8 mouse cellular contexts compared by ENCODE assay signal in the genomic region with DNA sequence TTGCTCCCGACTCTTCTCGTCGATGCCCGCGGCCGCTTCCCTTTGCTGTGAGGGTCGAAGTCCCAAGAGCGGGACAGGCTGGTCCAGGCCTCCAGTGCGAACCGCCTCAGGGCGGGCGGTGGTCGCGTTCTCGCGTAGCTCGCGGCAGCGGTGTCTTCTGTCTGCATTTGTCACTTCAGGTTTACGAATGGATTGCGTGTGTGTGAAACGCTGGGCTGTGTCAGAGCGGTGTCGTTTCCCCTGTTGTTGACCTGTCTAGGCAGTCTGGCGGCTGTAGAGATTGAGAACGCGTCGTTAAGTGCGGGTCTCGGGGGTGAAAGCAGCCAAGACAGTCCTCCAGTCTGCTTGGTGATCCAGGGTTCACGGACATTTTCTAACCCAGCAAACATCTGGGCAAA. TPM values are rescaled to one million over a fixed set of nuclear protein-coding genes. Genes with fewer than 3 reads are reported as not detected.
DNase-seq lines count a peak whose midpoint lies in the region; ATAC-seq lines count a peak whose summit lies in the region.

No protein-coding gene starts in this region.

- peak overlapping the region; percentile 92 for H3K27ac ChIP-seq in lung, embryonic 16.5 days (ENCODE audit: low read length)
- peak overlapping the region; percentile 87 for H3K27ac ChIP-seq in embryonic facial prominence, embryonic 15.5 days (replicated peaks)
- H3K27ac ChIP-seq in limb, embryonic 10.5 days = peak overlapping the region; percentile 99
- peak overlapping the region; percentile 65 for H3K27ac ChIP-seq in neural tube, embryonic 14.5 days (ENCODE audit: low read depth, low read length)

- H3K36me3 ChIP-seq in lung, embryonic 16.5 days (ENCODE audit: control insufficient read depth, insufficient read depth, low read length) = no peaks in the 10 kb centered on the region
- no peaks in the 10 kb centered on the region for H3K36me3 ChIP-seq in embryonic facial prominence, embryonic 15.5 days
- no peaks in the 10 kb centered on the region for H3K36me3 ChIP-seq in limb, embryonic 10.5 days
- H3K36me3 ChIP-seq in neural tube, embryonic 14.5 days (ENCODE audit: control insufficient read depth, insufficient read depth, low read length) = no peaks in the 10 kb centered on the region

- peak overlapping the region; percentile 97 for H3K9ac ChIP-seq in lung, embryonic 16.5 days (ENCODE audit: low read length)
- H3K9ac ChIP-seq in embryonic facial prominence, embryonic 15.5 days = peak overlapping the region; percentile 70
- H3K9ac ChIP-seq in neural tube, embryonic 14.5 days (replicated peaks; ENCODE audit: low read depth, low read length) = peak overlapping the region; percentile 71

- H3K4me3 ChIP-seq in lung, embryonic 16.5 days (ENCODE audit: low read length) = peak overlapping the region; percentile 98
- H3K4me3 ChIP-seq in embryonic facial prominence, embryonic 15.5 days (replicated peaks) = peak overlapping the region; percentile 78
- peak overlapping the region; percentile 92 for H3K4me3 ChIP-seq in limb, embryonic 10.5 days
- peak overlapping the region; percentile 66 for H3K4me3 ChIP-seq in neural tube, embryonic 14.5 days (ENCODE audit: low read depth, low read length)

- H3K4me1 ChIP-seq in lung, embryonic 16.5 days (replicated peaks; ENCODE audit: control insufficient read depth, insufficient read depth, low read length) = peaks cover 7% of the 10 kb centered on the region
- H3K4me1 ChIP-seq in embryonic facial prominence, embryonic 15.5 days = peaks cover 9% of the 10 kb centered on the region; the same call in 1 of the 2 replicates
- H3K4me1 ChIP-seq in limb, embryonic 10.5 days = peaks cover 18% of the 10 kb centered on the region
- peaks cover 9% of the 10 kb centered on the region for H3K4me1 ChIP-seq in neural tube, embryonic 14.5 days (ENCODE audit: control insufficient read depth, insufficient read depth, low read length)

- peak overlapping the region; percentile 81 for H3K4me2 ChIP-seq in lung, embryonic 16.5 days (ENCODE audit: low read depth, low read length)
- peak overlapping the region; percentile 69 for H3K4me2 ChIP-seq in embryonic facial prominence, embryonic 15.5 days (replicated peaks)
- H3K4me2 ChIP-seq in neural tube, embryonic 14.5 days (ENCODE audit: low read depth, low read length) = peak overlapping the region; percentile 56

- no peaks in the 10 kb centered on the region for H3K27me3 ChIP-seq in lung, embryonic 16.5 days (ENCODE audit: control insufficient read depth, insufficient read depth, low read depth, low read length)
- no peaks in the 10 kb centered on the region for H3K27me3 ChIP-seq in embryonic facial prominence, embryonic 15.5 days
- no peaks in the 10 kb centered on the region for H3K27me3 ChIP-seq in limb, embryonic 10.5 days (ENCODE audit: low read depth, poor library complexity, severe bottlenecking)
- no peaks in the 10 kb centered on the region for H3K27me3 ChIP-seq in neural tube, embryonic 14.5 days (ENCODE audit: control insufficient read depth, insufficient read depth, low read length)

- no peak for DNase-seq in lung, postnatal 36 days
- DNase-seq in limb, embryonic 10.5 days (ENCODE audit: low spot score) = no peak
- no peak for DNase-seq in embryo, embryonic 10 days (ENCODE audit: low spot score)
- DNase-seq in thymus, postnatal 4 days = no peak
- DNase-seq in cerebellum, postnatal 14 days = no peak

- WGBS in lung, embryonic 16.5 days = 0% methylated on average over 31 of the region's 31 CpGs
- under 1% methylated on average over 31 of the region's 31 CpGs for WGBS in embryonic facial prominence, embryonic 15.5 days
- under 1% methylated on average over 31 of the region's 31 CpGs for WGBS in limb, embryonic 10.5 days
- 0% methylated on average over 31 of the region's 31 CpGs for WGBS in neural tube, embryonic 14.5 days

- no peaks in the 10 kb centered on the region for H3K9me3 ChIP-seq in lung, embryonic 16.5 days (ENCODE audit: control insufficient read depth, low read length)
- no peaks in the 10 kb centered on the region for H3K9me3 ChIP-seq in embryonic facial prominence, embryonic 15.5 days (replicated peaks)
- H3K9me3 ChIP-seq in limb, embryonic 10.5 days (replicated peaks) = no peaks in the 10 kb centered on the region
- no peaks in the 10 kb centered on the region for H3K9me3 ChIP-seq in neural tube, embryonic 14.5 days (ENCODE audit: control insufficient read depth, low read length)

- ATAC-seq in lung, embryonic 16.5 days (ENCODE audit: low read depth) = peak; percentile 60
- ATAC-seq in embryonic facial prominence, embryonic 15.5 days (ENCODE audit: insufficient number of reproducible peaks, low FRiP score, low TSS enrichment, low read depth) = peak; percentile 58
- peak; percentile 76 for ATAC-seq in neural tube, embryonic 14.5 days (ENCODE audit: low read depth)

RNA-seq across cellular contexts. Expression of a gene that starts 0.3 kb away (rescaled TPM):
- polyA plus RNA-seq in lung, embryonic 16.5 days (2015; fragmentation: Nextera tagmentation; extraction: Ambion mirVana) = 128 and 133 TPM in 2 replicates
- 128 and 140 TPM in 2 replicates for polyA plus RNA-seq in embryonic facial prominence, embryonic 15.5 days (2015; fragmentation: Nextera tagmentation; extraction: Ambion mirVana)
- 120 and 126 TPM in 2 replicates for polyA plus RNA-seq in limb, embryonic 10.5 days (2016; fragmentation: Nextera tagmentation; extraction: Ambion mirVana)
- 54.5 and 67.6 TPM in 2 replicates for polyA plus RNA-seq in neural tube, embryonic 14.5 days (2014; fragmentation: Nextera tagmentation; extraction: Ambion mirVana)

RNA-seq across cellular contexts. Expression of a gene that starts 0.4 kb away (rescaled TPM):
- 142 and 163 TPM in 2 replicates for polyA plus RNA-seq in lung, embryonic 16.5 days (2015; fragmentation: Nextera tagmentation; extraction: Ambion mirVana)
- 123 TPM in 2 replicates for polyA plus RNA-seq in embryonic facial prominence, embryonic 15.5 days (2015; fragmentation: Nextera tagmentation; extraction: Ambion mirVana)
- polyA plus RNA-seq in limb, embryonic 10.5 days (2016; fragmentation: Nextera tagmentation; extraction: Ambion mirVana) = 105 and 119 TPM in 2 replicates
- polyA plus RNA-seq in neural tube, embryonic 14.5 days (2014; fragmentation: Nextera tagmentation; extraction: Ambion mirVana) = 55.2 and 71.0 TPM in 2 replicates

RNA-seq across cellular contexts. Expression of a gene that starts 49.5 kb away (rescaled TPM):
- polyA plus RNA-seq in lung, embryonic 16.5 days (2015; fragmentation: Nextera tagmentation; extraction: Ambion mirVana) = not detected in 2 replicates
- polyA plus RNA-seq in embryonic facial prominence, embryonic 15.5 days (2015; fragmentation: Nextera tagmentation; extraction: Ambion mirVana) = not detected in 2 replicates
- polyA plus RNA-seq in limb, embryonic 10.5 days (2016; fragmentation: Nextera tagmentation; extraction: Ambion mirVana) = not detected in 2 replicates
- polyA plus RNA-seq in neural tube, embryonic 14.5 days (2014; fragmentation: Nextera tagmentation; extraction: Ambion mirVana) = 4.3 and 4.8 TPM in 2 replicates

RNA-seq across cellular contexts. Expression of a gene that starts 50.1 kb away (rescaled TPM):
- polyA plus RNA-seq in lung, embryonic 16.5 days (2015; fragmentation: Nextera tagmentation; extraction: Ambion mirVana) = 0.11 and 0.25 TPM in 2 replicates
- polyA plus RNA-seq in embryonic facial prominence, embryonic 15.5 days (2015; fragmentation: Nextera tagmentation; extraction: Ambion mirVana) = 0.16 TPM in 1 of 2 replicates, not detected in the other
- polyA plus RNA-seq in limb, embryonic 10.5 days (2016; fragmentation: Nextera tagmentation; extraction: Ambion mirVana) = not detected in 2 replicates
- polyA plus RNA-seq in neural tube, embryonic 14.5 days (2014; fragmentation: Nextera tagmentation; extraction: Ambion mirVana) = not detected in 2 replicates

RNA-seq across cellular contexts. Expression of a gene that starts 50.4 kb away (rescaled TPM):
- polyA plus RNA-seq in lung, embryonic 16.5 days (2015; fragmentation: Nextera tagmentation; extraction: Ambion mirVana) = 0.09 and 0.10 TPM in 2 replicates
- polyA plus RNA-seq in embryonic facial prominence, embryonic 15.5 days (2015; fragmentation: Nextera tagmentation; extraction: Ambion mirVana) = 0.87 and 1.00 TPM in 2 replicates
- 0.23 and 0.46 TPM in 2 replicates for polyA plus RNA-seq in limb, embryonic 10.5 days (2016; fragmentation: Nextera tagmentation; extraction: Ambion mirVana)
- 12.5 and 13.3 TPM in 2 replicates for polyA plus RNA-seq in neural tube, embryonic 14.5 days (2014; fragmentation: Nextera tagmentation; extraction: Ambion mirVana)
